Mouse (Mus musculus): ENCODE results near the gene Frs3. TPM values are rescaled to one million over a fixed set of nuclear protein-coding genes. Genes with fewer than 3 reads are reported as not detected.
A peak's percentile ranks its signal among the peaks of the same experiment; 100 is the strongest.

Gene Frs3
- polyA plus RNA-seq, 1 experiment, result 2.2 TPM

- H3K4me3 ChIP-seq (ENCODE audit: insufficient read depth, poor library complexity, severe bottlenecking), result no peak overlapping the region
- H3ac ChIP-seq (ENCODE audit: control insufficient read depth, insufficient read length, low read depth), result no peak overlapping the region
- H3K79me3 ChIP-seq (ENCODE audit: low read depth), result no peaks in the 10 kb centered on the region
- H3K27me3 ChIP-seq (ENCODE audit: control insufficient read depth, insufficient read depth, insufficient read length), result no peaks in the 10 kb centered on the region
- peaks cover 5% of the 10 kb centered on the region for H3K36me3 ChIP-seq (ENCODE audit: control insufficient read depth, insufficient read depth)
- TF ChIP-seq MYOG (IDR thresholded peaks at IDR 0.05; ENCODE audit: control insufficient read depth, extremely low read depth, insufficient read length) (no peak), CTCF (IDR thresholded peaks at IDR 0.05; ENCODE audit: control insufficient read depth, insufficient read depth, insufficient read length) (no peak), MYOD1 (IDR thresholded peaks at IDR 0.05; ENCODE audit: control insufficient read depth, insufficient read length, low read depth) (no peak), FOSL1 (IDR thresholded peaks at IDR 0.05; ENCODE audit: insufficient read depth, low read length, poor library complexity, severe bottlenecking) (no peak), MAX (IDR thresholded peaks at IDR 0.05) (no peak), USF1 (IDR thresholded peaks at IDR 0.05; ENCODE audit: low read depth) (no peak), CEBPB (IDR thresholded peaks at IDR 0.05; ENCODE audit: low read depth) (no peak)
- H3K79me2 ChIP-seq (ENCODE audit: control insufficient read depth, insufficient read depth), result no peaks in the 10 kb centered on the region
These were observed 16.9 kb upstream of the Frs3 start for GRCm38 (mm10) chr17:47671988-47672310.

- H3ac ChIP-seq (ENCODE audit: control insufficient read depth, insufficient read length, low read depth), result no peak overlapping the region
- TF ChIP-seq MAX (IDR thresholded peaks at IDR 0.05) (no peak), USF1 (IDR thresholded peaks at IDR 0.05; ENCODE audit: low read depth) (no peak), FOSL1 (IDR thresholded peaks at IDR 0.05; ENCODE audit: insufficient read depth, low read length, poor library complexity, severe bottlenecking) (no peak), MYOG (IDR thresholded peaks at IDR 0.05; ENCODE audit: control insufficient read depth, extremely low read depth, insufficient read length) (no peak), CTCF (IDR thresholded peaks at IDR 0.05; ENCODE audit: control insufficient read depth, insufficient read depth, insufficient read length) (no peak), MYOD1 (IDR thresholded peaks at IDR 0.05; ENCODE audit: control insufficient read depth, insufficient read length, low read depth) (no peak), CEBPB (IDR thresholded peaks at IDR 0.05; ENCODE audit: low read depth) (no peak)
- H3K36me3 ChIP-seq (ENCODE audit: control insufficient read depth, insufficient read depth), result peaks cover 5% of the 10 kb centered on the region
- no peaks in the 10 kb centered on the region for H3K79me3 ChIP-seq (ENCODE audit: low read depth)
- H3K4me3 ChIP-seq (ENCODE audit: insufficient read depth, poor library complexity, severe bottlenecking), result no peak overlapping the region
- H3K79me2 ChIP-seq (ENCODE audit: control insufficient read depth, insufficient read depth), result no peaks in the 10 kb centered on the region
- H3K27me3 ChIP-seq (ENCODE audit: control insufficient read depth, insufficient read depth, insufficient read length), result no peaks in the 10 kb centered on the region
These were observed 16.3 kb upstream of the Frs3 start for GRCm38 (mm10) chr17:47672311-47673111.

GRCm38 (mm10) chr17:47676581-47676980, 12.2 kb upstream of the Frs3 start:
- Histone ChIP-seq H3K79me3 (ENCODE audit: low read depth) (no peaks in the 10 kb centered on the region), H3K4me3 (ENCODE audit: insufficient read depth, poor library complexity, severe bottlenecking) (no peak overlapping the region), H3K79me2 (ENCODE audit: control insufficient read depth, insufficient read depth) (no peaks in the 10 kb centered on the region), H3K27me3 (ENCODE audit: control insufficient read depth, insufficient read depth, insufficient read length) (no peaks in the 10 kb centered on the region), H3K36me3 (ENCODE audit: control insufficient read depth, insufficient read depth) (peaks cover 5% of the 10 kb centered on the region), H3ac (ENCODE audit: control insufficient read depth, insufficient read length, low read depth) (no peak overlapping the region)
- TF ChIP-seq MYOG (IDR thresholded peaks at IDR 0.05; ENCODE audit: control insufficient read depth, extremely low read depth, insufficient read length) (no peak), CTCF (IDR thresholded peaks at IDR 0.05; ENCODE audit: control insufficient read depth, insufficient read depth, insufficient read length) (peak; percentile 24)

- no peak overlapping the region for H3K4me3 ChIP-seq (ENCODE audit: insufficient read depth, poor library complexity, severe bottlenecking)
- H3K79me3 ChIP-seq (ENCODE audit: low read depth), result no peaks in the 10 kb centered on the region
- peaks cover 7% of the 10 kb centered on the region for H3K36me3 ChIP-seq (ENCODE audit: control insufficient read depth, insufficient read depth)
- H3K79me2 ChIP-seq (ENCODE audit: control insufficient read depth, insufficient read depth), result no peaks in the 10 kb centered on the region
- TF ChIP-seq CTCF (IDR thresholded peaks at IDR 0.05; ENCODE audit: control insufficient read depth, insufficient read depth, insufficient read length) (no peak), FOSL1 (IDR thresholded peaks at IDR 0.05; ENCODE audit: insufficient read depth, low read length, poor library complexity, severe bottlenecking) (no peak), MAX (IDR thresholded peaks at IDR 0.05) (no peak), MYOG (IDR thresholded peaks at IDR 0.05; ENCODE audit: control insufficient read depth, extremely low read depth, insufficient read length) (no peak), MYOD1 (IDR thresholded peaks at IDR 0.05; ENCODE audit: control insufficient read depth, insufficient read length, low read depth) (no peak), USF1 (IDR thresholded peaks at IDR 0.05; ENCODE audit: low read depth) (no peak), CEBPB (IDR thresholded peaks at IDR 0.05; ENCODE audit: low read depth) (no peak)
- H3K27me3 ChIP-seq (ENCODE audit: control insufficient read depth, insufficient read depth, insufficient read length), result no peaks in the 10 kb centered on the region
- H3ac ChIP-seq (ENCODE audit: control insufficient read depth, insufficient read length, low read depth), result no peak overlapping the region
These were observed 10.6 kb upstream of the Frs3 start for GRCm38 (mm10) chr17:47678238-47678637.

GRCm38 (mm10) chr17:47678702-47679101, 10.1 kb upstream of the Frs3 start:
- no peak for TF ChIP-seq MAX (IDR thresholded peaks at IDR 0.05)
- TF ChIP-seq USF1 (IDR thresholded peaks at IDR 0.05; ENCODE audit: low read depth), result no peak
- TF ChIP-seq MYOD1 (IDR thresholded peaks at IDR 0.05; ENCODE audit: control insufficient read depth, insufficient read length, low read depth), result no peak
- no peak for TF ChIP-seq MYOG (IDR thresholded peaks at IDR 0.05; ENCODE audit: control insufficient read depth, extremely low read depth, insufficient read length)
- no peak for TF ChIP-seq CTCF (IDR thresholded peaks at IDR 0.05; ENCODE audit: control insufficient read depth, insufficient read depth, insufficient read length)
- no peak for TF ChIP-seq CEBPB (IDR thresholded peaks at IDR 0.05; ENCODE audit: low read depth)
- no peak for TF ChIP-seq FOSL1 (IDR thresholded peaks at IDR 0.05; ENCODE audit: insufficient read depth, low read length, poor library complexity, severe bottlenecking)
- H3K36me3 ChIP-seq (ENCODE audit: control insufficient read depth, insufficient read depth), result peaks cover 12% of the 10 kb centered on the region
- H3K4me3 ChIP-seq (ENCODE audit: insufficient read depth, poor library complexity, severe bottlenecking), result no peak overlapping the region
- no peaks in the 10 kb centered on the region for H3K79me2 ChIP-seq (ENCODE audit: control insufficient read depth, insufficient read depth)
- H3K79me3 ChIP-seq (ENCODE audit: low read depth), result no peaks in the 10 kb centered on the region
- no peak overlapping the region for H3ac ChIP-seq (ENCODE audit: control insufficient read depth, insufficient read length, low read depth)
- no peaks in the 10 kb centered on the region for H3K27me3 ChIP-seq (ENCODE audit: control insufficient read depth, insufficient read depth, insufficient read length)

- H3K27me3 ChIP-seq (ENCODE audit: control insufficient read depth, insufficient read depth, insufficient read length), result no peaks in the 10 kb centered on the region
- H3K79me2 ChIP-seq (ENCODE audit: control insufficient read depth, insufficient read depth), result peaks cover 29% of the 10 kb centered on the region
- no peak for TF ChIP-seq CEBPB (IDR thresholded peaks at IDR 0.05; ENCODE audit: low read depth)
- TF ChIP-seq MAX (IDR thresholded peaks at IDR 0.05), result no peak
- TF ChIP-seq USF1 (IDR thresholded peaks at IDR 0.05; ENCODE audit: low read depth), result no peak
- no peak for TF ChIP-seq MYOG (IDR thresholded peaks at IDR 0.05; ENCODE audit: control insufficient read depth, extremely low read depth, insufficient read length)
- TF ChIP-seq MYOD1 (IDR thresholded peaks at IDR 0.05; ENCODE audit: control insufficient read depth, insufficient read length, low read depth), result no peak
- TF ChIP-seq FOSL1 (IDR thresholded peaks at IDR 0.05; ENCODE audit: insufficient read depth, low read length, poor library complexity, severe bottlenecking), result no peak
- no peak overlapping the region for H3ac ChIP-seq (ENCODE audit: control insufficient read depth, insufficient read length, low read depth)
- H3K36me3 ChIP-seq (ENCODE audit: control insufficient read depth, insufficient read depth), result peaks cover 32% of the 10 kb centered on the region
- no peak overlapping the region for H3K4me3 ChIP-seq (ENCODE audit: insufficient read depth, poor library complexity, severe bottlenecking)
- peaks cover 20% of the 10 kb centered on the region for H3K79me3 ChIP-seq (ENCODE audit: low read depth)
These were observed 6.0 kb upstream of the Frs3 start for GRCm38 (mm10) chr17:47682836-47683235.
